Mouse (Mus musculus): Measurements from ENCODE around the gene Sycp2l.

DNA sequence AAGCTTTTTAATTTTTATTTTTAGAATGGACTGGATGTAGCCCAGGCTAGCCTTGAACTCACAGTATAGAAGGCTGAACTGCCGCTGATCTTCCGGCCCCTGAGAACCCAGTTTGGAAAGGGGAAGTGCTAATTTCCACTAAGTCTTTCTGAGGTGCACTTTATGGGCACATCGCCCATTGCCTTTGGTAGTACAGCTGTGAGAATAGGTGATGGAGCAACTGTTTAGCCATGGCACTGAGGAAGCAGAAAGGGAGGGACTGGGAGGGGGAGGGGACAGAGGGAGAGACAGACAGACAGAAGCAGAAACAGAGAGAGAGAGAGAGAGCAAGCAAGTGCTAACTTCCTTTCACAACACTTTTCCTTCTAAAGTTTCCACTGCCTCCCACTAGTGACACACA lies 29.6 kb upstream of the Sycp2l start:
- no peak for TF ChIP-seq CTCF (IDR thresholded peaks at IDR 0.05; ENCODE audit: low read depth, low read length)
- no peak for TF ChIP-seq POLR2A (IDR thresholded peaks at IDR 0.05; ENCODE audit: insufficient read depth, low read length)
- TF ChIP-seq EP300 (IDR thresholded peaks at IDR 0.05; ENCODE audit: insufficient read depth, low read depth, low read length): no peak
